Mouse (Mus musculus) adrenal gland, adult 18-20 months (tissue): ENCODE data around the gene Krt26. TPM values are rescaled to one million over a fixed set of nuclear protein-coding genes. Genes with fewer than 3 reads are reported as not detected.

Source experiments
- DNase-seq, 2 experiments: peaks; one replicate each; pipeline ENCODE4 v3.0.0; 2021 to 2022; ENCODE audit warnings: low spot score in 2 of 2
- total RNA-seq, 2 experiments: library from RNA; stranded (reverse); gene quantifications; 1 replicate in 1 of 2; 2 replicates in 1 of 2; pipeline ENCODE4 v1.2.3; 2021

Gene Krt26
- total RNA-seq, 2 experiments from 2014 or later, result not detected

- no peak for DNase-seq
These were observed 52.9 kb downstream of the Krt26 start, which contains the start of gene Krt24 for GRCm38 (mm10) chr11:99284833-99285312. TSS of gene Krt24 (minus strand) at chr11:99285262.

- no peak for DNase-seq
These were observed 53.8 kb downstream of the Krt26 start for GRCm38 (mm10) chr11:99284011-99284410.

GRCm38 (mm10) chr11:99283334-99283733 lies 54.4 kb downstream of the Krt26 start:
- no peak for DNase-seq

GRCm38 (mm10) chr11:99281116-99281515 lies 56.6 kb downstream of the Krt26 start:
- DNase-seq, result no peak

GRCm38 (mm10) chr11:99279986-99280385 lies 57.8 kb downstream of the Krt26 start:
- no peak for DNase-seq

Other genes starting within 250 kb of the Krt26 start
- under 1 TPM; 0.43 to 0.67 TPM for gene Tns4, start 248.7 kb downstream of the Krt26 start, total RNA-seq
- gene Ccr7, start 182.9 kb downstream of the Krt26 start, total RNA-seq, result under 1 TPM in 1 of 2 experiments, not detected in 1; 0.38 TPM
- 10 to 100 TPM; 40.5 to 57.3 TPM for gene Smarce1, start 106.9 kb downstream of the Krt26 start, total RNA-seq
- 1 to 10 TPM; 1.3 to 1.7 TPM for gene Krt222, start 93.9 kb downstream of the Krt26 start, total RNA-seq
- gene Krt24, start 52.7 kb downstream of the Krt26 start, total RNA-seq, result not detected
- not detected for gene Krt25, start 15.0 kb downstream of the Krt26 start, total RNA-seq
- gene Krt27, start 13.1 kb upstream of the Krt26 start, total RNA-seq, result not detected
- not detected for gene Krt28, start 36.9 kb upstream of the Krt26 start, total RNA-seq
- gene Krt10, start 51.4 kb upstream of the Krt26 start, total RNA-seq, result 1 to 10 TPM; 3.4 to 5.9 TPM
- not detected for gene Krt12, start 84.3 kb upstream of the Krt26 start, total RNA-seq
- gene Krt20, start 100.2 kb upstream of the Krt26 start, total RNA-seq, result under 1 TPM in 1 of 2 experiments, not detected in 1; 0.16 TPM
- not detected for gene Krt23, start 155.2 kb upstream of the Krt26 start, total RNA-seq
- gene Krt39, start 183.4 kb upstream of the Krt26 start, total RNA-seq, result not detected
- not detected for gene Krt40, start 205.2 kb upstream of the Krt26 start, total RNA-seq
- not detected for gene Krtap3-3, start 212.9 kb upstream of the Krt26 start, total RNA-seq
- not detected for gene Krtap3-2, start 218.9 kb upstream of the Krt26 start, total RNA-seq
- gene Gm11939, start 221.5 kb upstream of the Krt26 start, total RNA-seq, result not detected
- not detected for gene Krtap3-1, start 228.7 kb upstream of the Krt26 start, total RNA-seq
- not detected for gene Krtap1-5, start 243.1 kb upstream of the Krt26 start, total RNA-seq
- not detected for gene Krtap1-4, start 245.7 kb upstream of the Krt26 start, total RNA-seq